Mouse (Mus musculus) intestine, postnatal 0 days (tissue): ENCODE results near the gene Sord. TPM values are rescaled to one million over a fixed set of nuclear protein-coding genes. Genes with fewer than 3 reads are reported as not detected.

Source experiments
- ATAC-seq: fragments of 200-750 bp; cut with Nextera tagmentation; 2 replicates; pipeline ENCODE4 v1.8.0; 2017; ENCODE audit warnings: mild to moderate bottlenecking, moderate TSS enrichment, moderate library complexity
- H3K27ac ChIP-seq: fragments of 300-500 bp; sonication (generic); 2 replicates; pipeline ENCODE4 v1.5.1; 2014; ENCODE audit warnings: mild to moderate bottlenecking, low read depth, low read length, moderate library complexity
- H3K27me3 ChIP-seq: fragments of 300-500 bp; sonication (generic); replicated peaks from 2 replicates; pipeline ENCODE4 v1.6.1; 2014; ENCODE audit warnings: low read length, mixed read lengths; ENCODE audit not compliant: control insufficient read depth, insufficient read depth
- H3K36me3 ChIP-seq: fragments of 300-500 bp; sonication (generic); 2 replicates; pipeline ENCODE4 v1.6.1; 2014; ENCODE audit warnings: mild to moderate bottlenecking, moderate library complexity; ENCODE audit not compliant: control insufficient read depth, insufficient read depth
- H3K4me1 ChIP-seq: fragments of 300-500 bp; sonication (generic); replicated peaks from 2 replicates; pipeline ENCODE4 v1.6.1; 2014; ENCODE audit warnings: antibody characterized with exemption, low read length, mixed read lengths; ENCODE audit not compliant: control insufficient read depth, insufficient read depth
- H3K4me2 ChIP-seq: fragments of 300-500 bp; sonication (generic); replicated peaks from 2 replicates; pipeline ENCODE4 v1.6.1; 2014; ENCODE audit warnings: low read depth, mild to moderate bottlenecking, moderate library complexity
- H3K4me3 ChIP-seq: fragments of 300-500 bp; sonication (generic); 2 replicates; pipeline ENCODE4 v1.5.1; 2014; ENCODE audit warnings: low read depth, low read length
- H3K9ac ChIP-seq: fragments of 300-500 bp; sonication (generic); 2 replicates; pipeline ENCODE4 v1.6.1; 2014; ENCODE audit warnings: mild to moderate bottlenecking, low read depth, low read length
- H3K9me3 ChIP-seq: fragments of 300-500 bp; sonication (generic); 2 replicates; pipeline ENCODE4 v1.6.1; 2016; ENCODE audit warnings: mixed run types; ENCODE audit not compliant: control insufficient read depth
- CTCF ChIP-seq: sonication (generic); IDR thresholded peaks from 2 replicates; pipeline ENCODE4 v1.5.1; 2016; ENCODE audit warnings: low read depth, mild to moderate bottlenecking, control low read depth, antibody characterized with exemption, moderate library complexity
- WGBS: fragments of 180-500 bp; shearing (Covaris S2); extraction: QIAGEN DNeasy Blood & Tissue Kit; methylation state at CpG from one replicate; pipeline ENCODE4 v1.1.7; 2014; 5-methylcytosine and 5-hydroxymethylcytosine counted together
- polyA plus RNA-seq: library from polyadenylated mRNA; unstranded; fragments of >200 nt; fragmentation: Nextera tagmentation; extraction: Ambion mirVana; gene quantifications from 2 replicates; pipeline ENCODE4 v1.2.1, GENCODE M21; 2015

Sord gene
- polyA plus RNA-seq, 1 experiment from 2014 or later: 136 TPM

DNA sequence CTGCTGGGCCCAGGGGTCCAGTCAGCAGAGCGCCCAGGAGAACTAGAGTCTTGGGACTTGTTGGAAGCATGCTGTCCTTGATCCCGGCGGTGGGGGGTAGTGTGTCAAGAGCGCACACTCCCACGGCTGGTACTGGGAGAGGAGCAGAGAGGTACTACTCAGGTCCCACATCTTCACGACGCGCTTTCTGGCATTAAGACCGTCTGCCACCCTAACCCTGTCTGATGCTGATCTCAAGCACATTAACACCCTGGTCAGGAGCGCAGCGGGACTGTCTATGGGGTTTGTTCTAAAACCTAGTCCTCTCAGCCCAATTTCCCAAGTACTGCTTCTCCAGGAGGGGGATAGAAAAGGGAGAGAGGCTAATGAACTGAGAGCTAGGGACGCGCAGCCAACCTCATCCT is 63.5 kb downstream of the Sord start, which contains the start of gene Duox2:
TSS of gene Duox2 (minus strand) at position 354 of the 404 bp plus-strand sequence.
- no peaks in the 10 kb centered on the region for H3K9me3 ChIP-seq
- TF ChIP-seq CTCF: no peak
- H3K4me3 ChIP-seq: peak within 1 kb of the TSS; percentile 27
- WGBS: 3% methylated on average over 13 of the region's 13 CpGs
- peaks cover 29% of the 10 kb centered on the region for H3K4me1 ChIP-seq
- H3K27ac ChIP-seq: no peak within 1 kb of the TSS
- peaks cover 81% of the 10 kb centered on the region for H3K27me3 ChIP-seq
- H3K36me3 ChIP-seq: no peaks in the 10 kb centered on the region
- peak within 1 kb of the TSS; percentile 51 for H3K4me2 ChIP-seq
- H3K9ac ChIP-seq: no peak within 1 kb of the TSS
- no peak for ATAC-seq

DNA sequence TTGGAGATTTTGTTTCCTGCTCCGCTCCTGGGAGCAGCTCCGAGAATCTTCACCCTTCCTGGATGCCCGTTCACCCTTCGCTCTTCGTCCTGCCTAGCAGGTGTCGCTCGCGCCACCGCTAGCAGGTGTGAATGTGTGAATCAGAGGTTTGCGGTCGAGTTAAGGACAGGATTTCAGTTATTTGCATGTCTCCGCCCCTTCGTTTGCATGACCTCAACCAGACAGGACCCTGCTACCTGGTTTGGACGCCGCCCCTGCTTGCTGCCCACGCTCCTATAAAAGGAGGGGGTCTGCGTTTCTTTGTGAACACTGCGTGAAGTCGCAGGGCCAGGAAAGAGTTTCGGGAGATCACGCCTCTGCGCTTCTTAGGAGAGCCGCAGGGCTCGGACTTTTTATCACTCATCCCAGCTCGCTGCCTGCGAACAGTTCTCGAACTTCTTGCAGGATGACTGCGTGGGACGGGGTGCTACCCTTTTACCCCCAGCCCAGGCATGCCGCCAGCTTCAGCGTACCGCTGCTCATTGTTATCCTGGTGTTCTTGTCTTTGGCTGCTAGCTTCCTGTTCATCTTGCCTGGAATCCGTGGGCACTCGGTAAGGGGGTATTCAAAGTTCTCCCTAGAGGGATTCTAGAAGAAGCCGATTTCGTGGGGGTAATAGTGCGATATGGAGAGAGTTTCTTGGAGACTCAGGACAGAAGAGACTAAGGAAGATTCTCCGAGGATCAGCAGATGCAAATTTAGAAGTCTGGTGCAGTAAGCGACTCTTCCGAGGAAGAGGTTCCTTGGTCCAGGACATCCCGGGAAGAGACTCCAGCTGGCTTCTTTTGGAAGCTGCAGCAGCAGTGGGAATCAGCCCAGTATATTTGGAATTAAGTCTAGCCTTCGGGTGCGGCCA is 64.3 kb downstream of the Sord start, which contains the start of gene Duoxa2:
TSS of gene Duoxa2 (plus strand) at position 305 of the 895 bp plus-strand sequence.
- WGBS: 2% methylated on average over 43 of the region's 43 CpGs
- H3K36me3 ChIP-seq: no peaks in the 10 kb centered on the region
- H3K27me3 ChIP-seq: peaks cover 80% of the 10 kb centered on the region
- H3K9me3 ChIP-seq: no peaks in the 10 kb centered on the region
- H3K9ac ChIP-seq: no peak within 1 kb of the TSS
- H3K27ac ChIP-seq: no peak within 1 kb of the TSS
- peak within 1 kb of the TSS; percentile 27 for H3K4me3 ChIP-seq
- H3K4me1 ChIP-seq: peaks cover 29% of the 10 kb centered on the region
- TF ChIP-seq CTCF: no peak
- H3K4me2 ChIP-seq: peak within 1 kb of the TSS; percentile 51
- ATAC-seq: no peak

DNA sequence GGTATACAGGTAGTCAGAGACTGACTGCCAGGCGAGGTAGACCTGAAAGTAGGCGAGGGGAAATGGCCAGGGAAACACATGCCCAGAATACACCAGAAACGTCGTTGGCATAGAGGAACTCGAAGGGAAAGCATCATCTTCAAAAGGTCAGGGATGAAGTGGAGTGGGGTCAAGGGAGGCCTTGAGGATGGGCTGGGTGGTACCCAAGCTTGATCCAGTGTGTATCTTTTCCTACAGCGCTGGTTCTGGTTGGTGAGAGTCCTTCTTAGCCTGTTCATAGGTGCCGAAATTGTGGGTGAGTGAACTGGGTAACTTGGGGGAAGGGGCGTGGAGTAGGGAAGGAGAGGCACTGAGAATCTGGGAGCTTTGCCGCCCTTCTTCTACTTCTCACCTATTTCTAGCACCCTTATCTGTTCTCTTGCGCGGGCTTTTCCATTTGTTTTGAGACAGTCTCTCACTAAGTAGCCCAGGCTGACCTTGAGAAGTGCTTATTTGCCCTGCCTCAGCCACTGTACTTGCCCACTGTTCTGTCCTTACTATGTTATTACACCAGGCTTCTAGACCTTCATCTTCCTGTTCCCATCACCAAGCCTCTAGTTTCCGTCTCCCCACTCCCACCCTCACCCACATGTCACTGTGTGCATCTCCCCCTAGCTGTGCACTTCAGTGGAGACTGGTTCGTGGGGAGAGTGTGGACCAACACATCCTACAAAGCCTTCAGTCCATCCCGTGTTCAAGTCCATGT is 65.5 kb downstream of the Sord start:
- no peak for ATAC-seq
- WGBS: 26% methylated on average over 14 of the region's 14 CpGs
- Histone ChIP-seq H3K4me2 (no peak overlapping the region), H3K36me3 (no peaks in the 10 kb centered on the region), H3K27me3 (peaks cover 76% of the 10 kb centered on the region), H3K4me3 (no peak overlapping the region), H3K27ac (no peak overlapping the region), H3K4me1 (peaks cover 29% of the 10 kb centered on the region), H3K9ac (no peak overlapping the region), H3K9me3 (no peaks in the 10 kb centered on the region)
- TF ChIP-seq CTCF: no peak

DNA sequence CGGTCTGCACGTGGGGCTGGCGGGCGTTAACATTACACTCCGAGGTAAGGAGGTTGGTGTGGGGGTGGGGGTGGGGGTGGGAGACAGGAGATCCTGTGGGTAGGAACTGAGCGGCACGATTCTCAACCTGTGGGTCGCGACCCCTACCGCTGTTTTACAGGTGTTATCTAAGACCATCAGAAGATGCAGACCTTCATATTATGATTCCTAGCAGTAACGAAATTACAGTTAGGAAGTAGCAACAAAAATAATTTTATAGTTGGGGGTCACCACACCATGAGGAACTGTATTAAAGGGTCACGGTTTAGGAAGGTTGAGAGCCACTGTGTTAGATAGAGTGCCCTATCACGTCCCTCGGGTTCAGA is 66.1 kb downstream of the Sord start:
- H3K4me3 ChIP-seq: peak overlapping the region; percentile 15
- no peak for TF ChIP-seq CTCF
- H3K27me3 ChIP-seq: peaks cover 73% of the 10 kb centered on the region
- no peak overlapping the region for H3K9ac ChIP-seq
- H3K4me2 ChIP-seq: peak overlapping the region; percentile 57
- peaks cover 29% of the 10 kb centered on the region for H3K4me1 ChIP-seq
- 10% methylated on average over 14 of the region's 14 CpGs for whole genome bisulfite sequencing
- no peak overlapping the region for H3K27ac ChIP-seq
- no peaks in the 10 kb centered on the region for H3K36me3 ChIP-seq
- no peak for ATAC-seq
- H3K9me3 ChIP-seq: no peaks in the 10 kb centered on the region

DNA sequence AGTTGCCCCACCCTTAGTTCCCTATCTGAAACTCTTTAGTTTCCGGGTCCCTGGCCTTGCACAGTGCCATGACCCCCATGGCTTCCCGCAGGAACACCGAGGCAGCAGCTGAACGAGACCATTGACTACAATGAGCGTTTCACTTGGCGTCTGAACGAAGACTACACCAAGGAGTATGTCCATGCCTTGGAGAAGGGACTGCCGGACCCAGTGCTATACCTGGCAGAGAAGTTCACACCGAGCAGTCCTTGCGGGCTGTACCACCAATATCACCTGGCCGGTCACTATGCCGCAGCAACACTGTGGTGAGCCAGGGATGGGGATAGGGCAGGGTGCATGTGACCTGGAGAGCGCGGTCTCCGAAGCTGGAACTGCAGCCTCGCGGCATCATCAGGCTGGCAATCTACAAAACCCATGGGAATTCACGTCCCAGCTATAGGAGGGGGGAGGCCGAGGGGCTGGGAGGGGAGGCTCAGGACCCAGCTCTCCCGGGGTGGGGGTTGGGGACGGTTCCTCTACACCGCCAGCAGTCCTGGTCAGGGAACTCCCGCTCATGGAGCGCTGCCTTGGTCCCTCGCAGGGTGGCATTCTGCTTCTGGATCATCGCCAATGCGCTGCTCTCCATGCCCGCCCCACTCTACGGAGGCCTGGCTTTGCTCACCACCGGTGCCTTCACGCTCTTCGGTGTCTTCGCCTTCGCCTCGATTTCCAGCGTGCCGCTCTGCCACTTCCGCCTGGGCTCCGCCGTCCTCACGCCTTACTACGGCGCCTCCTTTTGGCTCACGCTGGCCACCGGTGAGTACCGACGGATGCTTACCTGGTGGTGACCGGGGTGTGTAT is 66.8 kb downstream of the Sord start:
- Histone ChIP-seq H3K27me3 (peaks cover 73% of the 10 kb centered on the region), H3K9ac (no peak overlapping the region; the same call in 1 of the 2 replicates), H3K4me2 (peak overlapping the region; percentile 57), H3K9me3 (no peaks in the 10 kb centered on the region), H3K4me3 (peak overlapping the region; percentile 15), H3K4me1 (peaks cover 29% of the 10 kb centered on the region), H3K27ac (no peak overlapping the region), H3K36me3 (no peaks in the 10 kb centered on the region)
- under 1% methylated on average over 47 of the region's 48 CpGs for WGBS
- peak; percentile 47 for TF ChIP-seq CTCF
- ATAC-seq: no peak
